Mouse (Mus musculus) hindbrain, embryonic 16.5 days (tissue): ENCODE results near the gene Atf3. TPM values are rescaled to one million over a fixed set of nuclear protein-coding genes. Genes with fewer than 3 reads are reported as not detected.
"Not testable (repeated sequence)": the region's sequence is repeated elsewhere in the genome, so short reads cannot be mapped to it uniquely, and the experiment has no call there.

Experiments used
- ATAC-seq: fragments of 200-750 bp; cut with Nextera tagmentation; 2 replicates; pipeline ENCODE4 v1.8.0; 2017; ENCODE audit warnings: moderate TSS enrichment, moderate library complexity
- H3K27ac ChIP-seq: fragments of 300-500 bp; sonication (generic); 2 replicates; pipeline ENCODE4 v1.5.1; 2014; ENCODE audit warnings: low read depth, mild to moderate bottlenecking, control low read depth, low read length, moderate library complexity
- H3K27me3 ChIP-seq: fragments of 300-500 bp; sonication (generic); replicated peaks from 2 replicates; pipeline ENCODE4 v1.6.1; 2014; ENCODE audit warnings: low read length; ENCODE audit not compliant: control insufficient read depth, insufficient read depth
- H3K36me3 ChIP-seq: fragments of 300-500 bp; sonication (generic); 2 replicates; pipeline ENCODE4 v1.6.1; 2014; ENCODE audit warnings: mild to moderate bottlenecking, low read length, moderate library complexity, mixed read lengths; ENCODE audit not compliant: control insufficient read depth, insufficient read depth
- H3K4me1 ChIP-seq: fragments of 300-500 bp; sonication (generic); 2 replicates; pipeline ENCODE4 v1.6.1; 2014; ENCODE audit warnings: low read depth, low read length; ENCODE audit not compliant: control insufficient read depth, insufficient read depth
- H3K4me2 ChIP-seq: fragments of 300-500 bp; sonication (generic); 2 replicates; pipeline ENCODE4 v1.6.1; 2014; ENCODE audit warnings: mild to moderate bottlenecking, low read length, control low read depth, moderate library complexity
- H3K4me3 ChIP-seq: fragments of 300-500 bp; sonication (generic); 2 replicates; pipeline ENCODE4 v1.5.1; 2014; ENCODE audit warnings: mild to moderate bottlenecking, low read length, control low read depth, moderate library complexity
- H3K9ac ChIP-seq: fragments of 300-500 bp; sonication (generic); 2 replicates; pipeline ENCODE4 v1.6.1; 2014; ENCODE audit warnings: low read depth, mild to moderate bottlenecking, control low read depth, low read length, moderate library complexity
- H3K9me3 ChIP-seq: fragments of 300-500 bp; sonication (generic); 2 replicates; pipeline ENCODE4 v1.6.1; 2014; ENCODE audit warnings: mild to moderate bottlenecking, low read length, moderate library complexity; ENCODE audit not compliant: control insufficient read depth
- WGBS: fragments of 180-500 bp; shearing (Covaris S2); extraction: QIAGEN DNeasy Blood & Tissue Kit; methylation state at CpG from one replicate; pipeline ENCODE4 v1.1.7; 2014; 5-methylcytosine and 5-hydroxymethylcytosine counted together
- polyA plus RNA-seq: library from polyadenylated mRNA; unstranded; fragments of >200 nt; fragmentation: Nextera tagmentation; extraction: Ambion mirVana; gene quantifications from 2 replicates; pipeline ENCODE4 v1.2.1, GENCODE M21; 2015

Atf3 gene
- polyA plus RNA-seq, 1 experiment from 2014 or later: 1.7 TPM

DNA sequence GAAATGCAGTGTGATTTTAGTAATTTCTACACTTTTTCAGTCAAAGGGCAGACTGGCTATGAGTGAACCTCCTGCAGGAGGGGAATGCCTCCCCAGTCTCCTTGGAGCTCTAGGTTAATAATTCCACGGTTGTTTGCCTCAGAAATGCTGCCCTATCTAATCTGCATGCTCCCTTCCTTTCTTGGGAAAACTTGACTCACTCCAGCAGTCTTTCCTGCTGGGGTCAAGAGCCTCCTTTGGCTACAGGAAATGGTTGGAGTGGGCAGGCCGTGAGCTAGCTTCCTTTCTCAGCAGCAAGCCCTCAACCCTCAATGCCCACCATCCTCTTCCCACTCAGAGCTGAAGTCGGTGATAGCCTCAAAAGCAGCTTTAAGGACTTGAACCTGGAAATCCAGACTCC lies 63.5 kb downstream of the Atf3 start:
- H3K4me2 ChIP-seq: no peak overlapping the region
- H3K27ac ChIP-seq: no peak overlapping the region
- 75% methylated on average over 3 of the region's 3 CpGs for WGBS

DNA sequence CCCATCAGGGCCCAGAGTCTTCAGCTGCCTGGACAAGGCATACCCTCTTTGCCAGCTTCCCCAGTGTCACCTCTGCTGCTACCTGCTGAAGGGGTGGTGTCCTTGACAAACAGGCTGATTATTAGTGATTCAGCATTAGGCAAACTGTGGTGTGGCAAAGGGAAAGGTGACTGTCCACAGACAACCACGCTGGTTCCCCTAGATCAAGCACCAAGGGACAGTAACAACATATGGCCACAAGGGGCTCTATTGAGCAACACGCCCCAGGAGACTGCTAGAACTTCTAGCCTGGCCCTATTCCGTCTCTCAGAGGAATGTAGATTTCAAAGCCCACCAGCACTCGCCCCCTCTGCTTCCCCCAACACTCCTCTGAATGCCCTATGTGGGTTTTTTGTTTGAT lies 64.8 kb downstream of the Atf3 start:
- H3K4me3 ChIP-seq: no peak overlapping the region
- H3K27me3 ChIP-seq: no peaks in the 10 kb centered on the region
- H3K4me1 ChIP-seq: no peaks in the 10 kb centered on the region
- WGBS: 19% methylated on average over 4 of the region's 4 CpGs
- ATAC-seq: no peak
- H3K36me3 ChIP-seq: no peaks in the 10 kb centered on the region
- no peak overlapping the region for H3K4me2 ChIP-seq
- H3K27ac ChIP-seq: no peak overlapping the region
- no peak overlapping the region for H3K9ac ChIP-seq
- peaks cover 3% of the 10 kb centered on the region; the same call in 1 of the 2 replicates for H3K9me3 ChIP-seq

More for the DNA sequence above, 63.5 kb downstream of the Atf3 start:
- Histone ChIP-seq H3K4me1 (no peaks in the 10 kb centered on the region), H3K4me3 (no peak overlapping the region), H3K27me3 (no peaks in the 10 kb centered on the region), H3K9me3 (peaks cover 3% of the 10 kb centered on the region), H3K9ac (no peak overlapping the region), H3K36me3 (no peaks in the 10 kb centered on the region)
- no peak for ATAC-seq

- Histone ChIP-seq H3K4me2 (no peak overlapping the region), H3K9ac (no peak overlapping the region), H3K27ac (no peak overlapping the region), H3K9me3 (no peaks in the 10 kb centered on the region), H3K36me3 (no peaks in the 10 kb centered on the region), H3K27me3 (no peaks in the 10 kb centered on the region), H3K4me3 (no peak overlapping the region), H3K4me1 (no peaks in the 10 kb centered on the region)
- WGBS: 80% methylated on average over 8 of the region's 8 CpGs
- ATAC-seq: no peak
These were observed 66.8 kb downstream of the Atf3 start for GRCm38 (mm10) chr1:191150924-191151605.

DNA sequence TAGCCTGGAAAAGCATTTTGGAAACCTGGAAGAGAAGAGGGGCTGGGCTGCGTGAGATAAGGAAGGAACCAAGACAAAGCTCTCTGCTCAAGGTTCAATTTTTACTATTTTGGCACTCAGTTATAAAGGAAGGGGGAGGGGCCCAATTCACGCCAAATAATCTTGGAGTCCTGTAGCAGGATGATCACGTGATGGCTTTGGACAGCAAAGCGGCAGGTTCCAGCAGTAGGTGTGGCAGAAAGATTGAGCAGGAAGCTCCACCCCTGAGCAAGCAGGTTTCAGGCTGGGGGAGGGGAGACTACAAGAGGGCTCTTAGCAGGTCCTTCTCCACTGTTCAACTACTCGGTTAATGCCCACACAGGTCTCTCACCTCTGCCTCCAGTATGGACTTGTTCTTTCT lies 68.3 kb downstream of the Atf3 start:
- H3K27me3 ChIP-seq: not testable (repeated sequence)
- 87% methylated on average over 5 of the region's 5 CpGs for WGBS

GRCm38 (mm10) chr1:191140983-191141382 lies 76.9 kb downstream of the Atf3 start:
- no peak overlapping the region for H3K4me3 ChIP-seq
- H3K4me2 ChIP-seq: no peak overlapping the region
- H3K27ac ChIP-seq: no peak overlapping the region
- peaks cover 3% of the 10 kb centered on the region; the same call in 1 of the 2 replicates for H3K9me3 ChIP-seq
- H3K4me1 ChIP-seq: no peaks in the 10 kb centered on the region
- no peaks in the 10 kb centered on the region for H3K36me3 ChIP-seq
- no peak for ATAC-seq
- no peaks in the 10 kb centered on the region for H3K27me3 ChIP-seq
- WGBS: 86% methylated on average over 8 of the region's 8 CpGs
- H3K9ac ChIP-seq: no peak overlapping the region

More for the DNA sequence above, 68.3 kb downstream of the Atf3 start:
- H3K9ac ChIP-seq, ATAC-seq, H3K36me3 ChIP-seq, H3K27ac ChIP-seq, H3K4me1 ChIP-seq, H3K4me3 ChIP-seq, H3K4me2 ChIP-seq, H3K9me3 ChIP-seq: not testable (repeated sequence)

DNA sequence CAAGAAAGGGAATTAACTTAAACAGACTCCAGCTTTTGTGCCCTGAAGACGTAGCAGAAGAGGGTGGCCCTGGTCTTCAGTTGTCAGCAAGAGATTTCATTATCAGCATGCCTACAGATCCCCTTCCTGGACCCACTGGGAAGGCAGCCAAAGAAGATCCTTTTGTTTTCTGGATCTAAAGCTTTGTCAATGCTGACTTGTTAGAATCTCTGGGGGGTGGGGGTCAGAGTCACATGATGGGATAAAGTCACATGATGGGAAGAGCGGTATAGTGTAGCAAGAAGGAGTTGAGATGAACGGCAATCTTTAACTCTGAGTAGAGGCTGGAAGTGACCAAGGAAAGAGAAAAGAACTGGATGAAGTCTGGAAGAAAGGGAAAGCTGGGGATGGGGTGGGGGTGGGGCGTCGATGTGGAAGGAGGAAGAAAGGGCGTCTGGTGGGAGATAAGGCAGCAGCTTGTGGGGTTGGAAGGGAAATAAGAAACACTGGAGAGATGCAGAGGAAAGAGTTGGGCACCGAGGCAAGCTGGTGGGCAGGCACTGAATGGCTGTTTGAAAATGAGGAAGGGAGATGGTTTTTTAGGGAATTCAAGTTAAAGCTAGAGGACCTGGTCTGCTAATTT lies 78.9 kb downstream of the Atf3 start:
- Histone ChIP-seq H3K36me3 (no peaks in the 10 kb centered on the region), H3K9ac (no peak overlapping the region), H3K9me3 (peaks cover 3% of the 10 kb centered on the region; the same call in 1 of the 2 replicates), H3K4me3 (no peak overlapping the region), H3K4me2 (no peak overlapping the region), H3K27ac (no peak overlapping the region), H3K27me3 (no peaks in the 10 kb centered on the region), H3K4me1 (no peaks in the 10 kb centered on the region)
- WGBS: 70% methylated on average over 7 of the region's 7 CpGs
- ATAC-seq: no peak

GRCm38 (mm10) chr1:191138436-191138835 lies 79.4 kb downstream of the Atf3 start:
- Histone ChIP-seq H3K9ac (no peak overlapping the region), H3K4me1 (no peaks in the 10 kb centered on the region), H3K4me3 (no peak overlapping the region), H3K4me2 (no peak overlapping the region), H3K36me3 (no peaks in the 10 kb centered on the region), H3K9me3 (peaks cover 3% of the 10 kb centered on the region; the same call in 1 of the 2 replicates), H3K27me3 (no peaks in the 10 kb centered on the region), H3K27ac (no peak overlapping the region)
- ATAC-seq: no peak
- 90% methylated on average over 4 of the region's 4 CpGs for WGBS

GRCm38 (mm10) chr1:191135406-191135805 lies 82.4 kb downstream of the Atf3 start:
- Histone ChIP-seq H3K4me3 (no peak overlapping the region), H3K27ac (no peak overlapping the region), H3K9me3 (peaks cover under 1% of the 10 kb centered on the region), H3K36me3 (no peaks in the 10 kb centered on the region), H3K27me3 (no peaks in the 10 kb centered on the region), H3K4me1 (no peaks in the 10 kb centered on the region), H3K9ac (no peak overlapping the region), H3K4me2 (no peak overlapping the region)
- WGBS: 50% methylated on average over 4 of the region's 4 CpGs
- ATAC-seq: no peak

- no peak overlapping the region for H3K27ac ChIP-seq
- no peak for ATAC-seq
- no peak overlapping the region for H3K4me3 ChIP-seq
- H3K4me1 ChIP-seq: no peaks in the 10 kb centered on the region
- H3K27me3 ChIP-seq: no peaks in the 10 kb centered on the region
- no peak overlapping the region for H3K9ac ChIP-seq
- H3K9me3 ChIP-seq: peaks cover 9% of the 10 kb centered on the region
- H3K36me3 ChIP-seq: no peaks in the 10 kb centered on the region
- 71% methylated on average over 5 of the region's 5 CpGs for WGBS
- H3K4me2 ChIP-seq: no peak overlapping the region
These were observed 84.9 kb downstream of the Atf3 start for GRCm38 (mm10) chr1:191132934-191133333.
